Mouse (Mus musculus) heart, postnatal 0 days (tissue): ENCODE measurements at regions not wholly inside any gene's neighbourhood (a gene's known extent, or its start where the extent isn't known, plus 50 kb on each side); places are given as distances from the start of the nearest gene placed in this dataset.

Source experiments
- CTCF ChIP-seq: IDR thresholded peaks from 2 replicates; pipeline ENCODE4 v1.5.1; 2016; ENCODE audit warnings: antibody characterized with exemption, control low read depth, low read depth
- EP300 ChIP-seq: IDR thresholded peaks from 2 replicates; pipeline ENCODE4 v1.6.1; 2016; ENCODE audit warnings: antibody characterized with exemption, low read depth

DNA sequence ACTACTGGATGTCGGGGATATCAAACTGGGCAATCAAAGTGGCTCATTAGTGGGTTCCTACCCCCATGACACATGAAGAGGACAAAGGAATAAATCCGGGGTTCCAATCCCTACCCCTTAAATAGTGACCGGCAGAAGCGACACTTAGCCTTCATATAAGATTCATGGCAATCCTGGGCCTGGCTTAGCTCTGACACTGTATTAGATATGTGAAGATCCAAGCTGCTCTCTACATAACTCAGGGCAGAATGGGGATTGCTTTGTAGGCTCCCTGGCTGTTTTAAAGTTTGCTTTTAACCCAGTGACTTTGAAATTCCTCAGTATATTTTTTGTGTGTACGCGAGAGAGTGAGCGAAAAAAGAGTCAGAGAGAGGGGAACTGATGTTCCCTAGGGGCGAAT lies 236.3 kb upstream of the Cxxc4 start:
- TF ChIP-seq EP300 (no peak), CTCF (no peak)
